Mouse (Mus musculus): ENCODE results near the gene Morn1. TPM values are rescaled to one million over a fixed set of nuclear protein-coding genes. Genes with fewer than 3 reads are reported as not detected.

The Morn1 gene
- polyA plus RNA-seq, 1 experiment from 2014 or later = 1.8 TPM

GRCm38 (mm10) chr4:155126602-155127372 is 40.4 kb downstream of the Morn1 start:
- Histone ChIP-seq H3K36me3 (ENCODE audit: control insufficient read depth, insufficient read depth) (no peaks in the 10 kb centered on the region), H3K9me3 (replicated peaks; ENCODE audit: control insufficient read depth, low read length) (no peaks in the 10 kb centered on the region), H3K4me1 (ENCODE audit: control insufficient read depth, insufficient read depth, low read length) (peaks cover 65% of the 10 kb centered on the region), H3K9ac (ENCODE audit: low read length) (no peak overlapping the region), H3K27me3 (ENCODE audit: control insufficient read depth, insufficient read depth, low read length) (no peaks in the 10 kb centered on the region), H3K27ac (ENCODE audit: low read length) (peak overlapping the region; percentile 23; the same call in 1 of the 2 replicates), H3K4me2 (ENCODE audit: low read depth, low read length) (no peak overlapping the region), H3K4me3 (ENCODE audit: low read length) (no peak overlapping the region)
- no peak for ATAC-seq (replicated peaks; ENCODE audit: extremely low read depth, insufficient read depth, low FRiP score)
- 67% methylated on average over 7 of the region's 7 CpGs for WGBS

- Histone ChIP-seq H3K4me1 (ENCODE audit: control insufficient read depth, insufficient read depth, low read length) (peaks cover 59% of the 10 kb centered on the region), H3K9ac (ENCODE audit: low read length) (no peak overlapping the region), H3K27me3 (ENCODE audit: control insufficient read depth, insufficient read depth, low read length) (no peaks in the 10 kb centered on the region), H3K27ac (ENCODE audit: low read length) (no peak overlapping the region), H3K9me3 (replicated peaks; ENCODE audit: control insufficient read depth, low read length) (no peaks in the 10 kb centered on the region), H3K4me2 (ENCODE audit: low read depth, low read length) (no peak overlapping the region), H3K36me3 (ENCODE audit: control insufficient read depth, insufficient read depth) (no peaks in the 10 kb centered on the region), H3K4me3 (ENCODE audit: low read length) (no peak overlapping the region)
- ATAC-seq (replicated peaks; ENCODE audit: extremely low read depth, insufficient read depth, low FRiP score) = no peak
- 82% methylated on average over 15 of the region's 15 CpGs for WGBS
These were observed 42.0 kb downstream of the Morn1 start for GRCm38 (mm10) chr4:155128411-155128810.

GRCm38 (mm10) chr4:155129132-155129917 is 42.9 kb downstream of the Morn1 start:
- Histone ChIP-seq H3K9me3 (replicated peaks; ENCODE audit: control insufficient read depth, low read length) (no peaks in the 10 kb centered on the region), H3K27ac (ENCODE audit: low read length) (peak overlapping the region; percentile 97), H3K36me3 (ENCODE audit: control insufficient read depth, insufficient read depth) (no peaks in the 10 kb centered on the region), H3K27me3 (ENCODE audit: control insufficient read depth, insufficient read depth, low read length) (no peaks in the 10 kb centered on the region), H3K4me1 (ENCODE audit: control insufficient read depth, insufficient read depth, low read length) (peaks cover 68% of the 10 kb centered on the region), H3K4me3 (ENCODE audit: low read length) (no peak overlapping the region), H3K4me2 (ENCODE audit: low read depth, low read length) (no peak overlapping the region), H3K9ac (ENCODE audit: low read length) (peak overlapping the region; percentile 56)
- no peak for ATAC-seq (replicated peaks; ENCODE audit: extremely low read depth, insufficient read depth, low FRiP score)
- WGBS = 87% methylated on average over 10 of the region's 10 CpGs

- H3K9ac ChIP-seq (ENCODE audit: low read length) = peak overlapping the region; percentile 61
- 31% methylated on average over 14 of the region's 14 CpGs for WGBS
- H3K27me3 ChIP-seq (ENCODE audit: control insufficient read depth, insufficient read depth, low read length) = no peaks in the 10 kb centered on the region
- no peak overlapping the region for H3K4me3 ChIP-seq (ENCODE audit: low read length)
- peak overlapping the region; percentile 97 for H3K27ac ChIP-seq (ENCODE audit: low read length)
- H3K36me3 ChIP-seq (ENCODE audit: control insufficient read depth, insufficient read depth) = no peaks in the 10 kb centered on the region
- H3K9me3 ChIP-seq (replicated peaks; ENCODE audit: control insufficient read depth, low read length) = no peaks in the 10 kb centered on the region
- ATAC-seq (replicated peaks; ENCODE audit: extremely low read depth, insufficient read depth, low FRiP score) = peak; percentile 82
- no peak overlapping the region for H3K4me2 ChIP-seq (ENCODE audit: low read depth, low read length)
- H3K4me1 ChIP-seq (ENCODE audit: control insufficient read depth, insufficient read depth, low read length) = peaks cover 68% of the 10 kb centered on the region
These were observed 43.6 kb downstream of the Morn1 start for GRCm38 (mm10) chr4:155129996-155130395.

- peak overlapping the region; percentile 61 for H3K9ac ChIP-seq (ENCODE audit: low read length)
These were observed 44.2 kb downstream of the Morn1 start for GRCm38 (mm10) chr4:155130616-155131015.

GRCm38 (mm10) chr4:155133188-155133587 is 46.8 kb downstream of the Morn1 start:
- no peaks in the 10 kb centered on the region for H3K9me3 ChIP-seq (replicated peaks; ENCODE audit: control insufficient read depth, low read length)

More at GRCm38 (mm10) chr4:155130616-155131015, 44.2 kb downstream of the Morn1 start:
- no peak overlapping the region for H3K4me3 ChIP-seq (ENCODE audit: low read length)
- peak overlapping the region; percentile 97 for H3K27ac ChIP-seq (ENCODE audit: low read length)
- no peak for ATAC-seq (replicated peaks; ENCODE audit: extremely low read depth, insufficient read depth, low FRiP score)
- WGBS = 44% methylated on average over 7 of the region's 7 CpGs
- H3K4me1 ChIP-seq (ENCODE audit: control insufficient read depth, insufficient read depth, low read length) = peaks cover 68% of the 10 kb centered on the region
- no peaks in the 10 kb centered on the region for H3K27me3 ChIP-seq (ENCODE audit: control insufficient read depth, insufficient read depth, low read length)
- no peak overlapping the region for H3K4me2 ChIP-seq (ENCODE audit: low read depth, low read length)
- H3K9me3 ChIP-seq (replicated peaks; ENCODE audit: control insufficient read depth, low read length) = no peaks in the 10 kb centered on the region
- no peaks in the 10 kb centered on the region for H3K36me3 ChIP-seq (ENCODE audit: control insufficient read depth, insufficient read depth)

GRCm38 (mm10) chr4:155133658-155134417 is 47.5 kb downstream of the Morn1 start:
- Histone ChIP-seq H3K36me3 (ENCODE audit: control insufficient read depth, insufficient read depth) (no peaks in the 10 kb centered on the region), H3K27me3 (ENCODE audit: control insufficient read depth, insufficient read depth, low read length) (no peaks in the 10 kb centered on the region), H3K27ac (ENCODE audit: low read length) (peak overlapping the region; percentile 88), H3K4me1 (ENCODE audit: control insufficient read depth, insufficient read depth, low read length) (peaks cover 65% of the 10 kb centered on the region), H3K4me2 (ENCODE audit: low read depth, low read length) (no peak overlapping the region), H3K4me3 (ENCODE audit: low read length) (no peak overlapping the region), H3K9me3 (replicated peaks; ENCODE audit: control insufficient read depth, low read length) (no peaks in the 10 kb centered on the region), H3K9ac (ENCODE audit: low read length) (peak overlapping the region; percentile 49)
- 17% methylated on average over 20 of the region's 20 CpGs for WGBS
- peak; percentile 15; the same call in 1 of the 2 replicates for ATAC-seq (replicated peaks; ENCODE audit: extremely low read depth, insufficient read depth, low FRiP score)

More at GRCm38 (mm10) chr4:155133188-155133587, 46.8 kb downstream of the Morn1 start:
- peaks cover 65% of the 10 kb centered on the region for H3K4me1 ChIP-seq (ENCODE audit: control insufficient read depth, insufficient read depth, low read length)
- WGBS = 28% methylated on average over 3 of the region's 3 CpGs
- no peak overlapping the region for H3K4me3 ChIP-seq (ENCODE audit: low read length)
- peak overlapping the region; percentile 49 for H3K9ac ChIP-seq (ENCODE audit: low read length)
- no peaks in the 10 kb centered on the region for H3K27me3 ChIP-seq (ENCODE audit: control insufficient read depth, insufficient read depth, low read length)
- peak overlapping the region; percentile 88 for H3K27ac ChIP-seq (ENCODE audit: low read length)
- no peak overlapping the region for H3K4me2 ChIP-seq (ENCODE audit: low read depth, low read length)
- no peaks in the 10 kb centered on the region for H3K36me3 ChIP-seq (ENCODE audit: control insufficient read depth, insufficient read depth)
- ATAC-seq (replicated peaks; ENCODE audit: extremely low read depth, insufficient read depth, low FRiP score) = no peak

GRCm38 (mm10) chr4:155134686-155135172 is 48.4 kb downstream of the Morn1 start:
- no peak overlapping the region for H3K4me2 ChIP-seq (ENCODE audit: low read depth, low read length)
- no peak overlapping the region for H3K9ac ChIP-seq (ENCODE audit: low read length)
- ATAC-seq (replicated peaks; ENCODE audit: extremely low read depth, insufficient read depth, low FRiP score) = no peak
- no peaks in the 10 kb centered on the region for H3K9me3 ChIP-seq (replicated peaks; ENCODE audit: control insufficient read depth, low read length)
- peaks cover 58% of the 10 kb centered on the region for H3K4me1 ChIP-seq (ENCODE audit: control insufficient read depth, insufficient read depth, low read length)
- H3K27me3 ChIP-seq (ENCODE audit: control insufficient read depth, insufficient read depth, low read length) = no peaks in the 10 kb centered on the region
- 83% methylated on average over 7 of the region's 7 CpGs for WGBS
- no peak overlapping the region for H3K4me3 ChIP-seq (ENCODE audit: low read length)
- no peaks in the 10 kb centered on the region for H3K36me3 ChIP-seq (ENCODE audit: control insufficient read depth, insufficient read depth)
- peak overlapping the region; percentile 88 for H3K27ac ChIP-seq (ENCODE audit: low read length)

Data from heart, embryonic 16.5 days (tissue).